Mouse (Mus musculus): ENCODE measurements around the gene Gtf2i.

DNA sequence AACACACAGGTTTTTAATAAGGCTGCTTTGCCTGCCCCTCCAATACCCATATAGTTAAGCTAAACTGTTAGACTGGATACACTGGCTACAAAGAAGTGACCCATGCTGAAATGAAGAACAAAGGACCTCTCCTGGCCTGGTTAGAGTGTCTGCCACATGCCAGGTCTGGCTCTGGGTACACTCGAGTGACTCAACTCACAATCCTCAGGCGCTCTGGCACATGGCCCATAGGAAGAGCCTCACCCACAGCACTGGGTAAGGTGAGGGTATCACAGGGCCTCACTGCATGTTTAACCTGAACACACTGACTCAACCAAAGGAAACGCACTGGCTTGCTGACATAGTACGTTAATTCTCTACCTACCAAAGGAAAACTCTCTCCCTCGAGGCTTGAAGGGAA, 68.4 kb downstream of the Gtf2i start:
- TF ChIP-seq POLR2A (IDR thresholded peaks at IDR 0.05; ENCODE audit: low read depth, low read length) (no peak), CTCF (IDR thresholded peaks at IDR 0.05; ENCODE audit: extremely low read depth, insufficient read depth, insufficient read length, insufficient replicate concordance) (no peak)
